Mouse (Mus musculus): Measurements from ENCODE around the gene Gm14409. TPM values are rescaled to one million over a fixed set of nuclear protein-coding genes. Genes with fewer than 3 reads are reported as not detected.

Gene Gm14409
- total RNA-seq (2023) = not detected

GRCm38 (mm10) chr2:177266936-177267335, at the start of gene Gm14409:
Gm14409 (minus strand) TSS chr2:177267036.

Other genes starting within 250 kb of the Gm14409 start
- not detected for gene Gm14401, start 192.7 kb downstream of the Gm14409 start, total RNA-seq (2023)
- gene Gm14410, start 60.6 kb downstream of the Gm14409 start, total RNA-seq (2023) = 7.5 TPM
- gene Gm14412, start 57.3 kb upstream of the Gm14409 start, total RNA-seq (2023) = not detected
- 2.8 TPM for gene Gm14418, start 131.3 kb upstream of the Gm14409 start, total RNA-seq (2023)
- gene Zfp970, start 197.7 kb upstream of the Gm14409 start, total RNA-seq (2023) = 8.7 TPM
- gene Gm14403, start 231.2 kb upstream of the Gm14409 start, total RNA-seq (2023) = 3.0 TPM